Mouse (Mus musculus): Measurements from ENCODE around the gene Nupr1l.

DNA sequence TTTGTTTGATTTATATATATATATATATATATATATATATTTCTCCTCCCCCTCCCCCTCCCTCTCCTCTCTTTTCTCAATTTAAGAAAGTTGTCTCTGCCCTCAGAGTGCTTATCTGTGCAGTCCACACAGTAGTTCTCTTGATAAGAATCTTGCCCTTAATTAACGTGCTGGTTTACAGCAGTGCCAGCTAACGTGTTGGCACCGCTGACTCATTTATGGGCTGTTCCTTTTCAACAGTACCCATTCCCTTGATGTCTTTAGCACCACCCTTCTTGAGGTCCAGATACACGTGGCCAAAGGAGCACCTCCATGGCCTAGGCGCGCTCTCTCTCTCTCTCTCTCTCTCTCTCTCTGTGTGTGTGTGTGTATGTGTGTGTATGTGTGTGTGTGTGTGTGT, 47.5 kb downstream of the Nupr1l start:
- TF ChIP-seq CTCF (IDR thresholded peaks at IDR 0.05; ENCODE audit: extremely low read depth, insufficient read depth, insufficient read length, insufficient replicate concordance) (no peak), POLR2A (IDR thresholded peaks at IDR 0.05; ENCODE audit: low read depth, low read length) (no peak)
